16 mouse cellular contexts compared by ENCODE assay signal in genomic region chr14:55838740-55839139, GRCm38 (mm10). TPM values are rescaled to one million over a fixed set of nuclear protein-coding genes. Genes with fewer than 3 reads are reported as not detected.
A peak's percentile ranks its signal among the peaks of the same experiment; 100 is the strongest.
DNase-seq lines count a peak whose midpoint lies in the region; ATAC-seq and TF ChIP-seq lines count a peak whose summit lies in the region.
"Had no signal": no experiment of that assay in that cellular context is flagged by ENCODE, and none has a peak within 500 bp of the region (broad histone marks: within the 10 kb centered on the region; RNA-seq: fewer than 3 reads in every experiment).

No protein-coding gene starts in this region.

- H3K27ac ChIP-seq in kidney, postnatal 0 days: no peak overlapping the region
- H3K27ac ChIP-seq: heart, embryonic 13.5 days; limb, embryonic 15.5 days; neural tube, embryonic 12.5 days had no signal

- H3K9me3 ChIP-seq in kidney, postnatal 0 days (replicated peaks; ENCODE audit: low read length): no peaks in the 10 kb centered on the region
- H3K9me3 ChIP-seq: heart, embryonic 13.5 days; limb, embryonic 15.5 days; neural tube, embryonic 12.5 days had no signal

- no peaks in the 10 kb centered on the region for H3K36me3 ChIP-seq in kidney, postnatal 0 days (ENCODE audit: insufficient read depth, low read length)
- H3K36me3 ChIP-seq: heart, embryonic 13.5 days; neural tube, embryonic 12.5 days had no signal

- no peak overlapping the region for H3K4me3 ChIP-seq in kidney, postnatal 0 days (replicated peaks; ENCODE audit: low read depth, low read length)
- H3K4me3 ChIP-seq: heart, embryonic 13.5 days; limb, embryonic 15.5 days; neural tube, embryonic 12.5 days had no signal

- H3K4me1 ChIP-seq in kidney, postnatal 0 days (replicated peaks; ENCODE audit: insufficient read depth, low read length): no peaks in the 10 kb centered on the region
- H3K4me1 ChIP-seq: neural tube, embryonic 12.5 days had no signal

- no peak for ATAC-seq in kidney, postnatal 0 days (replicated peaks; ENCODE audit: low FRiP score, low read depth)
- peak; percentile 66; the same call in 1 of the 2 replicates for ATAC-seq in common myeloid progenitor, adult 5-6 weeks (replicated peaks; ENCODE audit: low read depth, poor library complexity, severe bottlenecking)

- no peak for DNase-seq in kidney, postnatal 0 days (ENCODE audit: low spot score)
- DNase-seq in kidney, postnatal 25 days: no peak
- DNase-seq in 416B (ENCODE audit: low read depth) (peak; percentile 57), A20 (ENCODE audit: low read depth, low spot score) (peak; percentile 41)
- DNase-seq in adrenal gland, adult 18-20 months (ENCODE audit: low spot score in 2 of 2): no peak
- DNase-seq in yolk sac, embryonic 10.5 days (ENCODE audit: low spot score): no peak
- DNase-seq: cerebellum, postnatal 10 days; gastrocnemius, postnatal 36 days; heart, postnatal 4 days; right cerebral cortex, postnatal 14 days; thymus, postnatal 25 days had no signal

- H3K4me2 ChIP-seq in kidney, postnatal 0 days (ENCODE audit: low read length): no peak overlapping the region
- H3K4me2 ChIP-seq: heart, embryonic 13.5 days; limb, embryonic 15.5 days; neural tube, embryonic 12.5 days had no signal

- H3K27me3 ChIP-seq in kidney, postnatal 0 days (ENCODE audit: insufficient read depth, low read length): no peaks in the 10 kb centered on the region
- H3K27me3 ChIP-seq: heart, embryonic 13.5 days; limb, embryonic 15.5 days; neural tube, embryonic 12.5 days had no signal

- 89% methylated on average over 4 of the region's 4 CpGs for WGBS in kidney, postnatal 0 days

- H3K9ac ChIP-seq in kidney, postnatal 0 days (ENCODE audit: low read depth, low read length): no peak overlapping the region
- H3K9ac ChIP-seq: heart, embryonic 13.5 days; limb, embryonic 15.5 days; neural tube, embryonic 12.5 days had no signal

- TF ChIP-seq CTCF in kidney, postnatal 0 days (IDR thresholded peaks at IDR 0.05; ENCODE audit: low read depth): peak; percentile 47

RNA-seq across cellular contexts. Expression of gene Nynrin, which starts 15.1 kb away (rescaled TPM):
- polyA plus RNA-seq in kidney, postnatal 0 days (2015; fragmentation: Nextera tagmentation; extraction: Ambion mirVana): 8.4 and 8.9 TPM in 2 replicates
- 5.9 and 6.5 TPM in 2 replicates for total RNA-seq in common myeloid progenitor, adult 5-6 weeks (2017)
- total RNA-seq in adrenal gland, adult 18-20 months (2021): 1 to 10 TPM; 8.2 to 9.0 TPM

RNA-seq across cellular contexts. Expression of gene Nfatc4, which starts 15.8 kb away (rescaled TPM):
- polyA plus RNA-seq in kidney, postnatal 0 days (2015; fragmentation: Nextera tagmentation; extraction: Ambion mirVana): 16.8 and 19.7 TPM in 2 replicates
- not detected in 2 replicates for total RNA-seq in common myeloid progenitor, adult 5-6 weeks (2017)
- total RNA-seq in adrenal gland, adult 18-20 months (2021): 10 to 100 TPM; 17.4 to 21.4 TPM
- total RNA-seq: monocyte, adult 5-6 weeks had no signal

RNA-seq across cellular contexts. Expression of gene Cbln3, which starts 45.5 kb away (rescaled TPM):
- 0.20 and 0.28 TPM in 2 replicates for polyA plus RNA-seq in kidney, postnatal 0 days (2015; fragmentation: Nextera tagmentation; extraction: Ambion mirVana)
- total RNA-seq in common myeloid progenitor, adult 5-6 weeks (2017): not detected in 2 replicates
- total RNA-seq in adrenal gland, adult 18-20 months (2021): not detected
- total RNA-seq: gastrocnemius, postnatal 36 days had no signal

RNA-seq across cellular contexts. Expression of gene Khnyn, which starts 46.0 kb away (rescaled TPM):
- 8.1 and 9.8 TPM in 2 replicates for polyA plus RNA-seq in kidney, postnatal 0 days (2015; fragmentation: Nextera tagmentation; extraction: Ambion mirVana)
- total RNA-seq in common myeloid progenitor, adult 5-6 weeks (2017): 17.4 and 20.9 TPM in 2 replicates
- 10 to 100 TPM; 14.8 to 17.6 TPM for total RNA-seq in adrenal gland, adult 18-20 months (2021)

RNA-seq across cellular contexts. Expression of gene Ripk3, which starts 50.1 kb away (rescaled TPM):
- 20.4 and 24.7 TPM in 2 replicates for polyA plus RNA-seq in kidney, postnatal 0 days (2015; fragmentation: Nextera tagmentation; extraction: Ambion mirVana)
- 33.0 and 43.3 TPM in 2 replicates for total RNA-seq in common myeloid progenitor, adult 5-6 weeks (2017)
- total RNA-seq in adrenal gland, adult 18-20 months (2021): 1 to 10 TPM; 3.6 to 4.5 TPM

Comparison
In these comparisons a context has a peak if more than half of its experiments do, and no peak if none do; other contexts are left out.
1. DNase-seq: peak in 416B (single experiment) and A20 (single experiment); none in kidney, postnatal 0 days (single experiment), kidney, postnatal 25 days (0 of 2), adrenal gland, adult 18-20 months (0 of 2) and yolk sac, embryonic 10.5 days (single experiment).
2. RNA of gene Nfatc4, which starts 15.8 kb away (total RNA-seq): 17.4 to 21.4 TPM in adrenal gland, adult 18-20 months; not detected in common myeloid progenitor, adult 5-6 weeks; every median in the first group is over 10 times any median in the second.